Mouse (Mus musculus): ENCODE data around the gene Pbx1.

- no peak for TF ChIP-seq CTCF (IDR thresholded peaks at IDR 0.05; ENCODE audit: low read depth, low read length)
- TF ChIP-seq POLR2A (IDR thresholded peaks at IDR 0.05; ENCODE audit: extremely low read depth, insufficient read depth, low read length) = no peak
Observed at GRCm38 (mm10) chr1:168166841-168167240, 265.2 kb downstream of the Pbx1 start.
